Mouse (Mus musculus) stomach, postnatal 0 days (tissue): ENCODE results near the gene Pax3.

Experiments used
- CTCF ChIP-seq: IDR thresholded peaks from 2 replicates; pipeline ENCODE4 v1.5.1; 2016; ENCODE audit warnings: antibody characterized with exemption, low read depth, mild to moderate bottlenecking, moderate library complexity
- EP300 ChIP-seq: optimal IDR thresholded peaks from 2 replicates; pipeline ENCODE3; 2016; ENCODE audit warnings: antibody characterized with exemption

DNA sequence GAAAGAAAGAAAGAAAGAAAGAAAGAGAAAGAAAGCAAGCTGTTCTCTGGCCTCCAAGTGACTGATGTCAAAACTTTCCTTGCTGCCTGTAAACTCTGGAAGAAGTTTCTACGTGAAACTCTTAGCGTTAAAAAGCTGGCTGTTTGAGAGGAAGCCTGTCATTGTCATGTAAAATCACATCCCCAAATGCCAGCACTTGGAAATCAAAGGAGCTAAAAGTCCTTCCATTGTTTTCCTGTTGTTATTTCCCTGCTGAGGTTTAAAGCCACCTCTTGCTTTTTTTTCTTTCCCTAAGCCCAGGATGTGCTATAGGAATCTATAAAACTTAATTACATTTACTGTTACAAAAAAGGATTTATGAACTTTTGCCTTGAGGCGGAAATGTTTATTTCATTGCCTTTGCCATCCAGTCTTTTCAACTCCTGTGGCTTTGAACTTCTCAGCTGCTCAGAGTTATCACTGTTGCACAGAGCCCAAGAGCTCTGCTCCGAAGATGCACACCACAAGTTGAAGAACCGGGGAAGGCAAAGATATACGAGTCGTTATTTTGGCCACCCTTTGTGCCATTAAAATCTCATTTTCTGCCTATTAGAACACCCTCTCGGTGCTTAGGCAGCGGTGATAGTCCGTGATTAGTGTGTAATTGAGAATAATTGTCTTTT, 76.9 kb downstream of the Pax3 start:
- TF ChIP-seq CTCF (no peak), EP300 (no peak)
